ENCODE assay signal across 9 mouse cellular contexts in the genomic region with DNA sequence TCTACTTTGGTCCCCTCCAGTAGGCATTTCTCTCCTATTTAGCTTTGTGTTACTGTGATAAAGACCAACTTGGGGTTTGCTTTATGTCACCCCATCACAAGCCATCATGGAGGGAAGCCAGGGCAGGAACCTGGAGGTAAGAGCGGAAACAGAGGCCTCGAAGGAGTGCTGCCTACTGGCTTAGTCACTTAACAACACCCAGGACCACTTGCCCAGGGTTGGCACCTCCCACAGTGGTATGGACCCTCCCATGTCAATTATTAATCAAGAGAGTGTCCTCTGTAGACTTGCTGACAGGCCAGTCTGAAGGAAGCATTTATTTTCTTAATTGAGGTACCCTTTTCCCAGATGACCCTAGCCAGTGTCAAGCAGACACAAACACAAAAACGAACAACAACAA. TPM values are rescaled to one million over a fixed set of nuclear protein-coding genes. Genes with fewer than 3 reads are reported as not detected.
DNase-seq lines count a peak whose midpoint lies in the region; ATAC-seq lines count a peak whose summit lies in the region.
"Had no signal": no experiment of that assay in that cellular context is flagged by ENCODE, and none has a peak within 500 bp of the region (broad histone marks: within the 10 kb centered on the region; RNA-seq: fewer than 3 reads in every experiment).

No protein-coding gene starts in this region.

- H3K27me3 ChIP-seq in erythroblast, embryonic 14.5 days (ENCODE audit: control insufficient read depth) = peaks cover 18% of the 10 kb centered on the region
- H3K27me3 ChIP-seq in embryonic facial prominence, embryonic 11.5 days (ENCODE audit: control insufficient read depth, insufficient read depth, low read length) = no peaks in the 10 kb centered on the region
- H3K27me3 ChIP-seq in midbrain, embryonic 11.5 days (ENCODE audit: control insufficient read depth, insufficient read depth, low read length) = peaks cover 2% of the 10 kb centered on the region; the same call in 1 of the 2 replicates

- peaks cover 31% of the 10 kb centered on the region for H3K4me1 ChIP-seq in erythroblast, embryonic 14.5 days (ENCODE audit: control insufficient read depth)
- H3K4me1 ChIP-seq in embryonic facial prominence, embryonic 11.5 days (ENCODE audit: control insufficient read depth, insufficient read depth, low read length) = no peaks in the 10 kb centered on the region
- H3K4me1 ChIP-seq in midbrain, embryonic 11.5 days (ENCODE audit: control insufficient read depth, insufficient read depth, low read length) = peaks cover 6% of the 10 kb centered on the region; the same call in 1 of the 2 replicates

- peak overlapping the region; percentile 80 for H3K9ac ChIP-seq in embryonic facial prominence, embryonic 11.5 days (replicated peaks; ENCODE audit: low read length)
- H3K9ac ChIP-seq in midbrain, embryonic 11.5 days (ENCODE audit: low read length) = peak overlapping the region; percentile 78

- no peak for ATAC-seq in erythroblast, adult 5-6 weeks (replicated peaks; ENCODE audit: low FRiP score, poor library complexity, severe bottlenecking)
- no peak for ATAC-seq in embryonic facial prominence, embryonic 11.5 days (replicated peaks; ENCODE audit: insufficient number of reproducible peaks, low FRiP score, low TSS enrichment, low read depth)
- ATAC-seq in midbrain, embryonic 11.5 days (ENCODE audit: low FRiP score) = 0 out of 2 replicates have a peak, but pooled peaks have one; percentile 20

- H3K36me3 ChIP-seq in erythroblast, embryonic 14.5 days (ENCODE audit: control insufficient read depth) = peaks cover 7% of the 10 kb centered on the region
- no peaks in the 10 kb centered on the region for H3K36me3 ChIP-seq in embryonic facial prominence, embryonic 11.5 days (replicated peaks; ENCODE audit: control insufficient read depth, insufficient read depth, low read depth, low read length)
- H3K36me3 ChIP-seq in midbrain, embryonic 11.5 days (ENCODE audit: control insufficient read depth, insufficient read depth, low read length) = no peaks in the 10 kb centered on the region

- H3K27ac ChIP-seq in embryonic facial prominence, embryonic 11.5 days (replicated peaks; ENCODE audit: low read depth, low read length) = no peak overlapping the region
- H3K27ac ChIP-seq in midbrain, embryonic 11.5 days (ENCODE audit: low read depth, low read length) = peak overlapping the region; percentile 98; the same call in 1 of the 2 replicates

- peak overlapping the region; percentile 59 for H3K4me2 ChIP-seq in embryonic facial prominence, embryonic 11.5 days (ENCODE audit: low read depth, low read length)
- peak overlapping the region; percentile 65 for H3K4me2 ChIP-seq in midbrain, embryonic 11.5 days

- 53% methylated on average over 3 of the region's 3 CpGs for WGBS in embryonic facial prominence, embryonic 11.5 days
- 66% methylated on average over 3 of the region's 3 CpGs for WGBS in midbrain, embryonic 11.5 days

- H3K4me3 ChIP-seq in erythroblast, embryonic 14.5 days (replicated peaks) = peak overlapping the region; percentile 78
- peak overlapping the region; percentile 58 for H3K4me3 ChIP-seq in embryonic facial prominence, embryonic 11.5 days (ENCODE audit: low read depth, low read length)
- H3K4me3 ChIP-seq in midbrain, embryonic 11.5 days (ENCODE audit: low read depth, low read length) = peak overlapping the region; percentile 71

- no peak for DNase-seq in embryonic facial prominence, embryonic 11.5 days (ENCODE audit: low spot score)
- peak; percentile 84 for DNase-seq in kidney, adult 11 months
- DNase-seq in midbrain, embryonic 11.5 days (ENCODE audit: low spot score, missing footprints) = no peak
- no peak for DNase-seq in embryo, embryonic 10 days (ENCODE audit: low spot score)
- no peak for DNase-seq in layer of hippocampus, postnatal 14 days (ENCODE audit: low spot score in 2 of 2)
- DNase-seq in left cerebral cortex, postnatal 36 days (ENCODE audit: low spot score in 2 of 2) = no peak

- intact Hi-C loops in left cerebral cortex, postnatal 36 days (cut with DNase I) = no loop called here

- no peaks in the 10 kb centered on the region for H3K9me3 ChIP-seq in erythroblast, embryonic 14.5 days (ENCODE audit: control insufficient read depth, low read length)
- no peaks in the 10 kb centered on the region for H3K9me3 ChIP-seq in embryonic facial prominence, embryonic 11.5 days (replicated peaks; ENCODE audit: control insufficient read depth, low read length)
- H3K9me3 ChIP-seq in midbrain, embryonic 11.5 days (ENCODE audit: control insufficient read depth, low read length) = no peaks in the 10 kb centered on the region

RNA-seq across cellular contexts. Expression of a gene that starts 0.5 kb away (rescaled TPM):
- polyA plus RNA-seq in erythroblast, embryonic 14.5 days (2012) = 0.91 and 1.1 TPM in 2 replicates
- not detected in 2 replicates for total RNA-seq in erythroblast, adult 5-6 weeks (2015; ENCODE audit: low replicate concordance)
- 0.56 TPM in 1 of 2 replicates, not detected in the other for total RNA-seq in erythroblast, adult 5-6 weeks (2017; ENCODE audit: low replicate concordance)
- polyA plus RNA-seq in embryonic facial prominence, embryonic 11.5 days (2014; fragmentation: Nextera tagmentation; extraction: Ambion mirVana) = 6.0 and 6.5 TPM in 2 replicates
- polyA plus RNA-seq in midbrain, embryonic 11.5 days (2014; fragmentation: Nextera tagmentation; extraction: Ambion mirVana) = 5.6 and 5.7 TPM in 2 replicates
- total RNA-seq in layer of hippocampus, postnatal 14 days (2021) = 10 to 100 TPM; 10.0 to 10.1 TPM
- total RNA-seq in left cerebral cortex, postnatal 36 days (2021) = 10 to 100 TPM in 1 of 2 experiments, 1 to 10 TPM in 1; 9.9 to 10.9 TPM

RNA-seq across cellular contexts. Expression of a gene that starts 11.5 kb away (rescaled TPM):
- polyA plus RNA-seq in erythroblast, embryonic 14.5 days (2012) = 0.01 TPM in 1 of 2 replicates, not detected in the other
- 0.21 TPM in 1 of 2 replicates, not detected in the other for total RNA-seq in erythroblast, adult 5-6 weeks (2015; ENCODE audit: low replicate concordance)
- 0.28 TPM in 1 of 2 replicates, not detected in the other for total RNA-seq in erythroblast, adult 5-6 weeks (2017; ENCODE audit: low replicate concordance)
- 26.5 and 30.8 TPM in 2 replicates for polyA plus RNA-seq in embryonic facial prominence, embryonic 11.5 days (2014; fragmentation: Nextera tagmentation; extraction: Ambion mirVana)
- 14.8 TPM in 2 replicates for polyA plus RNA-seq in midbrain, embryonic 11.5 days (2014; fragmentation: Nextera tagmentation; extraction: Ambion mirVana)
- total RNA-seq in layer of hippocampus, postnatal 14 days (2021) = 1 to 10 TPM; 2.4 to 2.9 TPM
- 1 to 10 TPM; 1.7 to 2.4 TPM for total RNA-seq in left cerebral cortex, postnatal 36 days (2021)
- total RNA-seq: hematopoietic stem cell, adult 5-6 weeks had no signal

RNA-seq across cellular contexts. Expression of a gene that starts 14.6 kb away (rescaled TPM):
- polyA plus RNA-seq in erythroblast, embryonic 14.5 days (2012) = not detected in 2 replicates
- total RNA-seq in erythroblast, adult 5-6 weeks (2015; ENCODE audit: low replicate concordance) = not detected in 2 replicates
- not detected in 2 replicates for total RNA-seq in erythroblast, adult 5-6 weeks (2017; ENCODE audit: low replicate concordance)
- polyA plus RNA-seq in embryonic facial prominence, embryonic 11.5 days (2014; fragmentation: Nextera tagmentation; extraction: Ambion mirVana) = 0.18 and 0.24 TPM in 2 replicates
- polyA plus RNA-seq in midbrain, embryonic 11.5 days (2014; fragmentation: Nextera tagmentation; extraction: Ambion mirVana) = not detected in 2 replicates
- total RNA-seq in layer of hippocampus, postnatal 14 days (2021) = under 1 TPM; 0.28 to 0.38 TPM
- total RNA-seq in left cerebral cortex, postnatal 36 days (2021) = under 1 TPM; 0.34 to 0.47 TPM
- total RNA-seq: hematopoietic stem cell, adult 5-6 weeks had no signal

RNA-seq across cellular contexts. Expression of a gene that starts 17.2 kb away (rescaled TPM):
- not detected in 2 replicates for polyA plus RNA-seq in erythroblast, embryonic 14.5 days (2012)
- not detected in 2 replicates for total RNA-seq in erythroblast, adult 5-6 weeks (2015; ENCODE audit: low replicate concordance)
- not detected in 2 replicates for total RNA-seq in erythroblast, adult 5-6 weeks (2017; ENCODE audit: low replicate concordance)
- 0.29 and 0.46 TPM in 2 replicates for polyA plus RNA-seq in embryonic facial prominence, embryonic 11.5 days (2014; fragmentation: Nextera tagmentation; extraction: Ambion mirVana)
- polyA plus RNA-seq in midbrain, embryonic 11.5 days (2014; fragmentation: Nextera tagmentation; extraction: Ambion mirVana) = not detected in 2 replicates
- total RNA-seq in layer of hippocampus, postnatal 14 days (2021) = 1 to 10 TPM in 1 of 2 experiments, under 1 TPM in 1; 0.94 to 1.3 TPM
- total RNA-seq in left cerebral cortex, postnatal 36 days (2021) = 10 to 100 TPM; 11.8 to 14.4 TPM
- total RNA-seq: hematopoietic stem cell, adult 5-6 weeks had no signal

RNA-seq across cellular contexts. Expression of a gene that starts 38.0 kb away (rescaled TPM):
- polyA plus RNA-seq in erythroblast, embryonic 14.5 days (2012) = 3.1 and 4.4 TPM in 2 replicates
- total RNA-seq in erythroblast, adult 5-6 weeks (2015; ENCODE audit: low replicate concordance) = 13.4 and 19.9 TPM in 2 replicates
- 1.4 and 3.9 TPM in 2 replicates for total RNA-seq in erythroblast, adult 5-6 weeks (2017; ENCODE audit: low replicate concordance)
- polyA plus RNA-seq in embryonic facial prominence, embryonic 11.5 days (2014; fragmentation: Nextera tagmentation; extraction: Ambion mirVana) = 89.3 and 95.6 TPM in 2 replicates
- 145 and 158 TPM in 2 replicates for polyA plus RNA-seq in midbrain, embryonic 11.5 days (2014; fragmentation: Nextera tagmentation; extraction: Ambion mirVana)
- 100 to 1,000 TPM in 1 of 2 experiments, 10 to 100 TPM in 1; 87.7 to 102 TPM for total RNA-seq in layer of hippocampus, postnatal 14 days (2021)
- 100 to 1,000 TPM; 100 to 126 TPM for total RNA-seq in left cerebral cortex, postnatal 36 days (2021)

Comparison
In these comparisons a context has a peak if more than half of its experiments do, and no peak if none do; other contexts are left out.
1. RNA of a gene that starts 0.5 kb away (total RNA-seq): 9.9 to 10.9 TPM in left cerebral cortex, postnatal 36 days and 10.0 to 10.1 TPM in layer of hippocampus, postnatal 14 days; 0.56 TPM in erythroblast, adult 5-6 weeks; every median in the first group is over 4 times any median in the second.
2. Peak in every context shown above with its lines, with median percentiles within 50 percentile points of each other: H3K4me3 ChIP-seq.